Mouse (Mus musculus) ES-E14 (cell line): ENCODE measurements at regions not wholly inside any gene's neighbourhood (a gene's known extent, or its start where the extent isn't known, plus 50 kb on each side); places are given as distances from the start of the nearest gene placed in this dataset.

Source experiments
- CHD2 ChIP-seq: IDR thresholded peaks from 2 replicates; pipeline ENCODE4 v1.6.1; 2014; ENCODE audit warnings: mild to moderate bottlenecking, low read depth, low read length, inconsistent platforms
- HCFC1 ChIP-seq: IDR thresholded peaks from 2 replicates; pipeline ENCODE4 v1.6.1; 2012; ENCODE audit warnings: low read length, inconsistent platforms, borderline replicate concordance; ENCODE audit not compliant: insufficient read depth
- MAFK ChIP-seq: IDR thresholded peaks from 2 replicates; pipeline ENCODE4 v1.6.1; 2014; ENCODE audit warnings: mild to moderate bottlenecking, low read depth, low read length, inconsistent platforms; ENCODE audit not compliant: insufficient read depth
- ZC3H11A ChIP-seq: IDR thresholded peaks from 2 replicates; pipeline ENCODE4 v1.6.1; 2012; ENCODE audit warnings: low read depth, mild to moderate bottlenecking, inconsistent platforms, low read length, borderline replicate concordance

DNA sequence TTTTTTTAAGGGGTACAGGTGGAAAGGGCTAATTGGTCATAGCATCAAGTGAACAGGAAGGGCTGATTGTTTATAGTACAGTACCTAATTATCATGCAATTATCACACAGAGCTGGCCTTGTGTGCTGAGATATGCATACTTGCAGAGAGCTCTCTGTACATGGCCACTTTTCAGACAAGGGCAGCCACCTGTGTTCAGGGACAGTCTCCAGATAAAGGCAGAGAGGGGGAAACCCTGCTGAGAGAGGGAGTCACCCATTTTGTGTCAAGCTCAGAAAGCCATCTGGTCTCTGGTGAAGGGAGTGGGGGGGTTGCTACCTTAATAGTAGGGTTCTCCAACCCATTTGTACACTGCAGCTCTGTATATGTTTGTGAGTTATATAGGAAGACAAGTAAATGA lies 127.5 kb upstream of the Sphkap start:
- TF ChIP-seq ZC3H11A (no peak), MAFK (no peak), HCFC1 (no peak), CHD2 (no peak)
